Mouse (Mus musculus) lung, postnatal 14 days (tissue): Measurements from ENCODE around the gene Ap3b1.
"Not testable (repeated sequence)": the region's sequence is repeated elsewhere in the genome, so short reads cannot be mapped to it uniquely, and the experiment has no call there.

Experiments used
- DNase-seq: peaks from one replicate; pipeline ENCODE4 v3.0.0; 2021

The Ap3b1 gene

GRCm38 (mm10) chr13:94358401-94359265 is at the start of gene Ap3b1:
TSS of gene Ap3b1 (plus strand) at chr13:94358960.
- peak; percentile 91 for DNase-seq

DNA sequence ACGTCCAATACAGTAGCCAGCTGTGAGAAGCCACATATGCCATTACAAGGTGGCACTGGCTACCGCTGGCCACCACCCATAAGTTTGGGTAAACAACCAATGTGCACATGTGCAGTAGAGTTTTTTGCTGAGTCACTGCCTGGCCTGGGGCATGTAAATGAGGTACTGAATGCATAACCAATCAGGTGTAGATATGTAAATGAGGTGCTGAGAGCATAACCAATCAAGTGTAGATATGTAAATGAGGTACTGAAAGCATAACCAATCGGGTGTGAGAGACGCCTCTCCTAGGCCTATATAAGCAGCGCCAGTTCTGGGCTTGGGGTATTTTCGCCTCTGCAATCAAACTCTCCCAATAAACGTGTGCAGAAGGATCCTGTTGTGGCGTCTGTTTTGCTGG is 45.9 kb upstream of the Ap3b1 start:
- not testable (repeated sequence) for DNase-seq

- no peak for DNase-seq
Measured at GRCm38 (mm10) chr13:94316975-94317511, 41.7 kb upstream of the Ap3b1 start.

DNA sequence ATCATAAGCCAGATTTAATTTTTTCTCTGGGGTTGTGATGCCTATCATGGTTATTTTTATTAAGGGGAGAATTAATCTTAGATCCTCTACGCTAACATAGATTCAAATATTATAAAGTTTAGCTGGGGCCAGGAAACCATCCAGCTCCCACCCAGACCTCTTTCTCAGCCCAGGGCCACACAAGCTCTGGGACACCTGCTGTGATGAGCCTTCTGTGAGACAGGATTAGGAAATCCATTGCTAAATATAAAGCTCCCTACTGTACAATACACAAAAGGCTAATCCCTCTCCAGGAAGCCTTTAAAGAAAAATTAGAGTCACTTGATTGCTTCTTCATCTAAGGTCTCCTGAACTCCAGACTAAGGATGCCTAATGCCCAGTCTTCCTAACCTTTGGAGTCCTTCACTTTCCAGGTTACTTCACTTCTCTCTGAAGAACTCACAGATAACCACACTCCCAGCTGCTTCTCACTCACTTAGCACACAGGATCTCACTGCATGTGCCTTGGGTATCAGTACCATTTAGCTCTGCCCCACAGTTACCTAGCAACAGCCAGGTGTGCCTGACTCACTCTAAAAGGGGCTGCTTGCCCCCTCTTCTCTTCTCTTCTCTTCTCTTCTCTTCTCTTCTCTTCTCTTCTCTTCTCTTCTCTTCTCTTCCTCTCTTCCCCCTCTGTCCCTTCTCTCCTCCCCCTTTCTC is 37.5 kb upstream of the Ap3b1 start:
- DNase-seq: no peak

GRCm38 (mm10) chr13:94322475-94322874 is 36.3 kb upstream of the Ap3b1 start:
- no peak for DNase-seq

DNA sequence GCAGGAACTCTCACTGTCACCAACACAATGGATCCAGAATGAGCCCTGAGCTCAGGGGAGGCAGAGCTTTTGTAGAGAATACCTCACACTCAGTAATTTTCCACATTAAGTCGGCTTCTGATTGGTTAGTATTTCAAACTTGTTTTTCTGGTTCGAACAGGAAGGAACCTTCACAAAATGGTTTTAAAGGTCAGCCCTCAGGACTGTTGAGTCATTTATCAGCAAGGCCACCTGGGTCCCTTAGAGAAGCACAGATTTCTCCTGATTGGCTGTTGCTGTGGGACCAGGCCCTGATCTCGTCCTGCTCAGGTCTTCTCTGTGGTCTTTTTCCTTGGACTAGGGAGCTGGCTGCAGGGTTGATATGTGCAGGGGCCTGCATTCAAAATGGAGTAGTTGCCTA is 30.7 kb upstream of the Ap3b1 start:
- DNase-seq: no peak

DNA sequence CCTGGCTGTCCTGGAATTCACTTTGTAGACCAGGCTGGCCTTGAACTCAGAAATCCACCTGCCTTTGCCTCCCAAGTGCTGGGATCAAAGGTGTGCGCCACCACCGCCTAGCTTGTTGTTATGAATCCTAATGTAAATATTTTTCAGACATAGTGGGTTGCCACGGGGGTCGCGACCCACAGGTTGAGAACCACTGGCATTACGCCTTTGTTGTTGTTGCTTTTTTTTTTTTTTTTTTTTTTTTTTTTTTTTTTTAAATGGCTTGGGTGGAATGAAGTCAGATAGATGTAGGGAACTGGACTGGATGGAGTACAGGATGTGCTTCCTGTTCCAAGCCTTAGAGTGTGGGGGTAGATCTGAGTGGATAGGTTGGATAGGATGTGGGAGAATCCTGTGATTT is 29.8 kb upstream of the Ap3b1 start:
- DNase-seq: not testable (repeated sequence)

- no peak for DNase-seq
Measured at GRCm38 (mm10) chr13:94330392-94330979, 28.3 kb upstream of the Ap3b1 start.

GRCm38 (mm10) chr13:94338357-94338756 is 20.4 kb upstream of the Ap3b1 start:
- no peak for DNase-seq

GRCm38 (mm10) chr13:94343192-94343591 is 15.6 kb upstream of the Ap3b1 start:
- DNase-seq: no peak

- DNase-seq: not testable (repeated sequence)
Measured at GRCm38 (mm10) chr13:94344600-94344999, 14.2 kb upstream of the Ap3b1 start.

- no peak for DNase-seq
Measured at GRCm38 (mm10) chr13:94354584-94354983, 4.2 kb upstream of the Ap3b1 start.

- no peak for DNase-seq
Measured at GRCm38 (mm10) chr13:94358101-94358400, 709 bp upstream of the Ap3b1 start.

DNA sequence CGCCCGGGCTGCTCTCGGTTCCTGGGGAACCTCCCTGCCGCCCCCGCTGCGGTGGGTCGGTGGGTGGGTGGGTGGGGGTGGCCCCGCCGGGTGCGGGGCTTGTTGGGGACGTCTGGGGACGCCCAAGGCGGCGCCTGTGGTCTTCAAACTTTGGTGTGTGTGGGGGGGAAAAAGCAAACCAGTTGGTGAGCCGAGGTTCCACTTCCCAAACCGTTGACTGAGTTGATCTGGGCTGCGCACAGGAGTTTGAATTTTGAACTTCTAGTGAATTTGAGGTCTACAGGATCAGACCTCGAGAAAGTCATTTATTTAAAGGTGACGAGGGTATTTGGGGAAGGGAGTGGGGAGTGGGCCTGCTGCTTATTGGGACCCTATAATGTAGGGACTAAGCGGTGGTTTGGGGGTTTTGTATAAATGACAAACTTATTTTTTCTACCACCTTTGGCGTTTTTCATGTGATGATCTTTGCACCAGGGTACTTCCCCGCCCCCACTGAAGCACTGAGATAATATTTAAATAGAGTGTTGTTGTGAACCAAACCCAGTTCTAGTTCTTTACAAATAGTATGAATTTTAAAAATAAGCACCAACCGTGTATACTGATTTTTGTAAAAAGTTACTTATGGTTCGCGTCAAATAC is 641 bp downstream of the Ap3b1 start:
- no peak for DNase-seq

DNA sequence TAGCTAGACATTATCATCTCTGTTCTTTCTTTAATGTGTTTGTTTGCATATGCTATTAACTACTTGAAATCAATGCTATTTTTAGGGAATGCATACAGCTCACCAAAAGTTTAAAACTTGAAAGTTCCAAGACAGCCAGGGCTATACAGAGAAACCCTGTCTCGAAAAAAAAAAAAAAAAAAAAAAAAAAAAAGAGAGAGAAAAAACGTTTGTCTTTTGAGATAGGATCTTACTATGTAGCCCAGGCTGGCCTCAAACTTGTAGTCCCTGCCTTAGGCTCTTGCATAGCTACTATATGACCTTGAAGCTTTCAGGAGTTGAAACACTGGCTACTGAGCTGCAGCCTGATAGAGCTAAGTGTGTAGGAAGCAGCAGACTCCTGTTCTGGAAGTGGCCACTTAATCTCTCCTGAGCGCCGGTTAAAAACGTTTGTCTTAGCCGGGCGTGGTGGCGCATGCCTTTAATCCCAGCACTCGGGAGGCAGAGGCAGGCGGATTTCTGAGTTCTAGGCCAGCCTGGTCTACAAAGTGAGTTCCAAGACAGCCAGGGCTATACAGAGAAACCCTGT is 2.3 kb downstream of the Ap3b1 start:
- not testable (repeated sequence) for DNase-seq

GRCm38 (mm10) chr13:94364336-94364735 is 5.6 kb downstream of the Ap3b1 start:
- no peak for DNase-seq

DNA sequence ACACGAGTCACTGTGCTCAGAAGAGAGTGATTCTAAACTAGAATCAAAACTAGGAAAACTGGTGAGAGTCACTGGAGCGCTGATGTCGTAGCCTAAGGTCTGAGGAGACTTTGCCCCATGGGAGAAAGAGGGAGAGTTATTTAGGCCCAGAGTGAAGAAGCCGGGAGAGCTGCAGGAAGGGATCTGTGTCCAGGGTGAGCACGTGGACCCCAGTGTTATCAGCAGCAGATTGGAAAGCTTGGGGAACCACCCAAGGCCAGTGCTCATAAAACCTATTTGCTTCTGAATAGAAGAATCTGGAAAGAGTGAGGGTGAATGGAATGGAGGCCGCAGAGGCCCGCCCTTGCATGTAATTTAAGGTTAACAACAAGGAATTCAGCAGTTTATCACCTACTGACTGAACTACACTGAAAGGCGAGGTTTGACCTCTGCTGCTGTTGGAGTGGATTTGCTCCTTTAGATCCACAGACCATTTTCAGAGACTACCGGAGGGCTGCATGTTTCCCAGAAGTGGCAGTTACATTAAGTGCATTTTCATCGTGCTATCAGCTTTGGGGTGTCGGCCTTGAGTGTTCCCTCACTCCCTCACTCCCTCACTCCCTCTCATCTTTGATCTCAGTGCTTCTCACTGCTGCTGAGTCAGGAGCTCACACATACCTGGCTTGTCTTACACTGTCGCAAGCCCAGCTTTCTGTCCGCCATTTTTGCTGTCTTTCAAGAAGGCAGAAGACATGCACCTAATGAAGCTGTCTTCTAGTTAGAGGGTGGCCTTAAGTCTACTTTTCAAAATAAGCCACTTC is 6.5 kb downstream of the Ap3b1 start:
- no peak for DNase-seq

GRCm38 (mm10) chr13:94367869-94368268 is 9.1 kb downstream of the Ap3b1 start:
- DNase-seq: no peak

- DNase-seq: no peak
Measured at GRCm38 (mm10) chr13:94370521-94370920, 11.8 kb downstream of the Ap3b1 start.

- DNase-seq: no peak
Measured at GRCm38 (mm10) chr13:94372066-94372465, 13.3 kb downstream of the Ap3b1 start.

DNA sequence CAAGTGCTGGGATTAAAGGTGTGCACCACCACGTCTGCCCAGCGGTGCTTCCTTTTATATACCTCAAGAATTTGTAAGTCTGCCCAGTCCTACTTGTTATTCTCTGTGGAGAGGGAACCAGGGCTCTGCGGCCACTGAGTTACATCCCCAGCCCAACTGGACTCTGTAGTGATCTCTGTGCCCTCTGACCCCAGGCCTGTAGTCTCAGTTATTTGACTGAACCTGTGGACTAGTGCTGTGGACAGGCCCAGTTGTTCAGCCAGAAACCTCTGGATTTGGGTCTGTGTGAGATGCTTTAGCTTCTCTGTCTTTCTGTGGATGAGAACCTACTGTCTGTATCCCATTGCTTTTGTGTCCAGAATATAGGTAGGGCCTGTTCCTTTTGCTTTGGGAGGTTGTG is 15.4 kb downstream of the Ap3b1 start:
- DNase-seq: no peak
